Mouse (Mus musculus): Measurements from ENCODE around the gene Uck2. TPM values are rescaled to one million over a fixed set of nuclear protein-coding genes. Genes with fewer than 3 reads are reported as not detected.

The Uck2 gene
- polyA plus RNA-seq, 1 experiment from 2014 or later: 52.5 TPM

GRCm38 (mm10) chr1:167246976-167247375 is 38.1 kb downstream of the Uck2 start:
- 49% methylated on average over 8 of the region's 8 CpGs for WGBS
- H3K27ac ChIP-seq (replicated peaks): no peak overlapping the region
- no peak overlapping the region for H3K9ac ChIP-seq
- no peak overlapping the region for H3K4me2 ChIP-seq
- no peaks in the 10 kb centered on the region for H3K9me3 ChIP-seq
- ATAC-seq (ENCODE audit: low FRiP score, low read depth): no peak
- H3K4me3 ChIP-seq: no peak overlapping the region
- no peaks in the 10 kb centered on the region for H3K27me3 ChIP-seq
- no peaks in the 10 kb centered on the region for H3K36me3 ChIP-seq
- peaks cover 31% of the 10 kb centered on the region for H3K4me1 ChIP-seq (replicated peaks)

DNA sequence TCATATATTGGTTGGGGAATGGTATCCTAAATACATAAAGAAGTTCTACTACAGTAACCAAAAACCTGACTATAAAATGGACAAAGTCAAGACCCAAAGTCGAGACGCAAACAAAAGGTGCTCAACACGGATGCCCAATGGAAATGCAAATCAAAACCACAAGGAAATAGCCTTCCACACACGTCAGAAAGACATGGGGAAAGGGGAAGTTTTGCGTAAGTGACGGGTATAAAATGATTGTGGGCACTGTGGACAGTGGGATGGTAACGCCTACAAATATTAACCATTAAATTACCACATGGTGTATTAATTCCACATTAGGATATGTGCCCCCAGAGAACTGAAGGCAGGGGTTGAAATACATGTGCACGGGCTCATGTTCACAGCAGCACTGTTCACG is 38.8 kb downstream of the Uck2 start:
- 74% methylated on average over 9 of the region's 9 CpGs for WGBS
- Histone ChIP-seq H3K4me2 (no peak overlapping the region), H3K9ac (no peak overlapping the region), H3K4me1 (replicated peaks) (peaks cover 37% of the 10 kb centered on the region), H3K27me3 (no peaks in the 10 kb centered on the region), H3K36me3 (no peaks in the 10 kb centered on the region), H3K4me3 (no peak overlapping the region), H3K9me3 (no peaks in the 10 kb centered on the region), H3K27ac (replicated peaks) (no peak overlapping the region)
- no peak for ATAC-seq (ENCODE audit: low FRiP score, low read depth)

DNA sequence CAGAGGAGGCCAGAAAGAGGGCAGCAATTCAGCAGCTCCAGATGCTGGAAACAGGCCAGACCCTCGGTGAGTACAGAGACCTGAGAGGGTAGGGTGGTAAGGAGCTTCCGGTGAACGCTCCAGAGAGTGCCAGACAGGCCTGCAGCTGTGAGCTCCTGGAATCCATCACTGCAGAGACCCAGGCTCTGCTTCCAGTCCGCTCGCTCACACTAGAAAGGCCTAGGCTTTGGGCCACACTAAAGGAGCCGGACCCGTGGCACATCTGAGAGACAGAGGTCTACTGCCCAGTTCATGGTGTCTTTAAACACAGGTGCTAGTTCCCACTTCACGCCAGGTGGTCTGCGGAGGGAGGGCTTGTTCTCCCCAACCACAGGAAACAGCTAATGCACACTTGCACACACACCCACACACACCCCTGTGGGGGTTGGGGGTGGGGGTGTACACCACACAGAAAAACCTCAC is 39.9 kb downstream of the Uck2 start:
- WGBS: 70% methylated on average over 9 of the region's 9 CpGs

GRCm38 (mm10) chr1:167242191-167242681 is 42.9 kb downstream of the Uck2 start:
- Histone ChIP-seq H3K4me3 (no peak overlapping the region), H3K27ac (replicated peaks) (no peak overlapping the region), H3K36me3 (no peaks in the 10 kb centered on the region), H3K27me3 (no peaks in the 10 kb centered on the region), H3K9ac (no peak overlapping the region), H3K4me1 (replicated peaks) (peaks cover 38% of the 10 kb centered on the region), H3K4me2 (no peak overlapping the region), H3K9me3 (no peaks in the 10 kb centered on the region)
- WGBS: 31% methylated on average over 7 of the region's 7 CpGs
- no peak; the same call in 1 of the 2 replicates for ATAC-seq (ENCODE audit: low FRiP score, low read depth)

More for the DNA sequence above, 39.9 kb downstream of the Uck2 start:
- Histone ChIP-seq H3K27me3 (no peaks in the 10 kb centered on the region), H3K4me1 (replicated peaks) (peaks cover 45% of the 10 kb centered on the region), H3K9me3 (no peaks in the 10 kb centered on the region), H3K27ac (replicated peaks) (no peak overlapping the region), H3K4me3 (no peak overlapping the region), H3K9ac (no peak overlapping the region), H3K36me3 (no peaks in the 10 kb centered on the region), H3K4me2 (no peak overlapping the region)
- no peak for ATAC-seq (ENCODE audit: low FRiP score, low read depth)

DNA sequence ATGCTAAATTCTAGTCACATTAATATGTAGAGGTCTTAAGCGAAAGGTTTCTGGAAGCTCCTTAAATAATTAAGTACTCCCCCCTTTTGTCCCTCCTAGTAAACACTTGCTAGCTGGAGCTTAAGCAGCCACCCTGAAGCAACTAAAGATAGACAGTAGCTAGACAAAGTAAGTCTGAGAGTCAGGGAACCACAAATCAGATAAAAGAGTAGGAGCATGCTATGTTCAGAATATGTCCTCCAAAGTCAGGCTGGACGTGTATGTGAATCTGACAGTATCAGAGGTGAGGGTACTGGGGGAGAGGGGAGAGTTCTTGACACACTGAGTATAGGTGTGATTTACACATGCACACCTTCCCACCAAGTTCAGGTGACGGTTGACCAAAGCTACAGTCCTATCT is 43.6 kb downstream of the Uck2 start:
- 79% methylated on average over 3 of the region's 3 CpGs for WGBS
- Histone ChIP-seq H3K9ac (no peak overlapping the region), H3K27me3 (no peaks in the 10 kb centered on the region), H3K36me3 (no peaks in the 10 kb centered on the region), H3K9me3 (no peaks in the 10 kb centered on the region), H3K27ac (replicated peaks) (no peak overlapping the region), H3K4me1 (replicated peaks) (peaks cover 33% of the 10 kb centered on the region), H3K4me2 (no peak overlapping the region), H3K4me3 (no peak overlapping the region)
- ATAC-seq (ENCODE audit: low FRiP score, low read depth): no peak

- no peak for ATAC-seq (ENCODE audit: low FRiP score, low read depth)
- peaks cover 33% of the 10 kb centered on the region for H3K4me1 ChIP-seq (replicated peaks)
These were observed 44.8 kb downstream of the Uck2 start for GRCm38 (mm10) chr1:167240361-167240760.

GRCm38 (mm10) chr1:167239916-167240315 is 45.2 kb downstream of the Uck2 start:
- H3K36me3 ChIP-seq: peaks cover 12% of the 10 kb centered on the region
- H3K4me2 ChIP-seq: no peak overlapping the region
- no peak overlapping the region for H3K9ac ChIP-seq
- no peak overlapping the region for H3K27ac ChIP-seq (replicated peaks)
- H3K4me1 ChIP-seq (replicated peaks): peaks cover 30% of the 10 kb centered on the region
- 0 out of 2 replicates have a peak, but pooled peaks have one; percentile 17 for ATAC-seq (ENCODE audit: low FRiP score, low read depth)
- H3K27me3 ChIP-seq: no peaks in the 10 kb centered on the region
- no peaks in the 10 kb centered on the region for H3K9me3 ChIP-seq
- 27% methylated on average over 12 of the region's 12 CpGs for WGBS
- no peak overlapping the region for H3K4me3 ChIP-seq

More at GRCm38 (mm10) chr1:167240361-167240760, 44.8 kb downstream of the Uck2 start:
- no peak overlapping the region for H3K4me3 ChIP-seq
- no peak overlapping the region for H3K27ac ChIP-seq (replicated peaks)
- no peaks in the 10 kb centered on the region for H3K27me3 ChIP-seq
- H3K4me2 ChIP-seq: no peak overlapping the region
- H3K9me3 ChIP-seq: no peaks in the 10 kb centered on the region
- WGBS: 33% methylated on average over 5 of the region's 5 CpGs
- no peak overlapping the region for H3K9ac ChIP-seq
- peaks cover 9% of the 10 kb centered on the region for H3K36me3 ChIP-seq

GRCm38 (mm10) chr1:167237798-167238197 is 47.3 kb downstream of the Uck2 start:
- H3K4me1 ChIP-seq (replicated peaks): peaks cover 30% of the 10 kb centered on the region
- no peak overlapping the region for H3K27ac ChIP-seq (replicated peaks)
- no peak overlapping the region for H3K4me3 ChIP-seq
- no peak overlapping the region for H3K9ac ChIP-seq
- ATAC-seq (ENCODE audit: low FRiP score, low read depth): no peak
- no peaks in the 10 kb centered on the region for H3K9me3 ChIP-seq
- WGBS: 78% methylated on average over 11 of the region's 11 CpGs
- H3K27me3 ChIP-seq: no peaks in the 10 kb centered on the region
- no peak overlapping the region for H3K4me2 ChIP-seq
- peaks cover 20% of the 10 kb centered on the region for H3K36me3 ChIP-seq

DNA sequence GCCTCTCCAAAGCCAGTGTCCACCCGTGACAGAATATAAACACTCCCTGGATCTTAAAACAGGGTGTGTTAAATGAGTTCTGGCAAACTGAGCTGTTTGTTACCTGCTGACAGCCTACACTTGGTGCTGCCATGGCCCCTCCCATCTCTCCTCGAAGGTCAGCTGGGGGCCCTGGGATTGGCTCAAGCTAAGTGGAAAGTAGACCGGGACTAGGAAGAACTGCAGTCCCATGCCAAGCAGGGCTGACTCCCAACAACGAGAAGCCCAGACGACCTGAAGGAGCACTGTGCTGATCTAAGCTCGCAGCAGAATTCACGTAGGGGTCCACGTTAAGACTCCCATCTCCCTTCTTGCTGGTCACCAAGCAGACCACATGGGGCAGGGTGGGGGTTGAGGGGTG is 48.3 kb downstream of the Uck2 start:
- H3K4me1 ChIP-seq (replicated peaks): peaks cover 21% of the 10 kb centered on the region
- H3K27ac ChIP-seq (replicated peaks): no peak overlapping the region
- H3K36me3 ChIP-seq: peaks cover 20% of the 10 kb centered on the region
- ATAC-seq (ENCODE audit: low FRiP score, low read depth): no peak
- H3K4me2 ChIP-seq: no peak overlapping the region
- 73% methylated on average over 8 of the region's 8 CpGs for WGBS
- no peak overlapping the region for H3K4me3 ChIP-seq
- H3K27me3 ChIP-seq: no peaks in the 10 kb centered on the region
- H3K9ac ChIP-seq: no peak overlapping the region
- H3K9me3 ChIP-seq: no peaks in the 10 kb centered on the region

- H3K4me2 ChIP-seq: no peak overlapping the region
- WGBS: 93% methylated on average over 10 of the region's 10 CpGs
- H3K27ac ChIP-seq (replicated peaks): no peak overlapping the region
- no peak overlapping the region for H3K9ac ChIP-seq
- H3K27me3 ChIP-seq: no peaks in the 10 kb centered on the region
- no peak overlapping the region for H3K4me3 ChIP-seq
- H3K9me3 ChIP-seq: no peaks in the 10 kb centered on the region
- H3K4me1 ChIP-seq (replicated peaks): no peaks in the 10 kb centered on the region; the same call in 1 of the 2 replicates
- ATAC-seq (ENCODE audit: low FRiP score, low read depth): no peak
- H3K36me3 ChIP-seq: peaks cover 20% of the 10 kb centered on the region
These were observed 50.8 kb downstream of the Uck2 start for GRCm38 (mm10) chr1:167234344-167234743.

DNA sequence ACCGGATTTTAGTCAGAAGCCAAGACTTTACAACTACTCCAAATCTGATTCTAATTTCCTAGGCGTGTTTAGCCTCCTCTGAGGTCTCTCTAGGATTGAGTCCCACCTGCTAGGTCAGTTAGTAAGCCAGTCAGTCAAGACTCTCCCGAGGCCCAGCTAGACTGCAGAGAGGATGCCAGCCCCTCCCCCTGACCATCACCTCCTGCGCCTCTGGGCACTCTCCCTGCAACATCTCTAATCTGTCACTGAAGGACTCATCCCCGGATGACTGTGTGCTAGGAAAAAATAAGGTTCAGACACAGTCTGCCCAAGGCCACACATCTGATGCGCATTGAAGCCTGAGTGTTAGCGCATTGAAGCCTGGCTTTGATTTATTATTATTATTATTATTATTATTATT is 52.2 kb downstream of the Uck2 start:
- WGBS: 79% methylated on average over 7 of the region's 7 CpGs
- H3K27me3 ChIP-seq: no peaks in the 10 kb centered on the region
- peaks cover 24% of the 10 kb centered on the region for H3K36me3 ChIP-seq

GRCm38 (mm10) chr1:167231612-167232283 is 53.4 kb downstream of the Uck2 start:
- no peak overlapping the region for H3K27ac ChIP-seq (replicated peaks)
- no peaks in the 10 kb centered on the region for H3K27me3 ChIP-seq
- peak; percentile 59; the same call in 1 of the 2 replicates for ATAC-seq (ENCODE audit: low FRiP score, low read depth)
- no peak overlapping the region for H3K4me2 ChIP-seq
- no peak overlapping the region for H3K4me3 ChIP-seq
- WGBS: 75% methylated on average over 17 of the region's 17 CpGs
- H3K36me3 ChIP-seq: peaks cover 30% of the 10 kb centered on the region
- H3K9me3 ChIP-seq: no peaks in the 10 kb centered on the region
- H3K9ac ChIP-seq: no peak overlapping the region
- no peaks in the 10 kb centered on the region for H3K4me1 ChIP-seq (replicated peaks)

More for the DNA sequence above, 52.2 kb downstream of the Uck2 start:
- Histone ChIP-seq H3K9me3 (no peaks in the 10 kb centered on the region), H3K4me1 (replicated peaks) (no peaks in the 10 kb centered on the region), H3K4me3 (no peak overlapping the region), H3K27ac (replicated peaks) (no peak overlapping the region), H3K4me2 (no peak overlapping the region), H3K9ac (no peak overlapping the region)
- ATAC-seq (ENCODE audit: low FRiP score, low read depth): no peak
